Mouse (Mus musculus): ENCODE data around the gene Dync2h1.
A peak's percentile ranks its signal among the peaks of the same experiment; 100 is the strongest.
"Not testable (repeated sequence)": the region's sequence is repeated elsewhere in the genome, so short reads cannot be mapped to it uniquely, and the experiment has no call there.

Dync2h1 gene

DNA sequence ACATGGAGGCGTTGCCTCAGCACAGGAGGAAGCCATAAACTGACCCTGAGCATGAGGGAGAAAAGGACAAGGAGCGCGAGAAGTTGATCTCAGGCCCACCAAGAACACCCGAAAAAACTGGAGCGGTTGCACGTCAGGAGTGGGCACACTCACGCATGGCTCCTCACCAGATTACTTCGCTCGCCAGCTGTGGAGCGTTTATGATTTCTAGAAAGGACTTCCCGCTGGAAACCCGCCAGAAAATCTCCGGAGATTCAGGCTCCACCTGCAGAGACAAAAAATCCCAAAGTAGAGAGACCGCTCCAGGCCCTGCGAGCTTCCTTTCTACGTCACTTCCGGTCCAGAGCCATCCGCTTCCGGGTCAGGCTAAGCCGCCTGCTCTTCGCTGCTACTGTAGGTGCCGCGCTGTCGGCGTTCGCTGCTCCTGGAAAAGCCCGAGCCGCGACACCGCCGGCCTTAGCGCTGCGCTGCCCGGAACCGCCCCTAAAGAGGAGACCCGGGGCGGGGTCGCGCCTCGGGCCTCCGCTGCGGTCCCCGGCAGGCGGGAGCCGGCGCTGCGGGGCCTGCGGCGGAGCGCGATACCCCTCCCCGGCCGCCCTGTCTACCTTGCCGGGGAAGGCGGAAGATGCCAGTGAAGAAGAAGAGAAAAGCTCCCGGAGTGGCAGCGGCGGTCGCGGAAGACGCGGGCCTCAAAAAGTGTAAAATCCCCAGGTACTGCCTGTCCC, at the start of gene Dync2h1, which contains the start of gene Dcun1d5:
TSS of gene Dync2h1 (minus strand) at position 275 of the 725 bp plus-strand sequence.
TSS of gene Dcun1d5 (plus strand) at position 349 of the 725 bp plus-strand sequence.
- DNase-seq (ENCODE audit: low spot score), result peak; percentile 96

GRCm38 (mm10) chr9:7221460-7221859, 37.2 kb upstream of the Dync2h1 start:
- no peak for DNase-seq (ENCODE audit: low spot score)

DNA sequence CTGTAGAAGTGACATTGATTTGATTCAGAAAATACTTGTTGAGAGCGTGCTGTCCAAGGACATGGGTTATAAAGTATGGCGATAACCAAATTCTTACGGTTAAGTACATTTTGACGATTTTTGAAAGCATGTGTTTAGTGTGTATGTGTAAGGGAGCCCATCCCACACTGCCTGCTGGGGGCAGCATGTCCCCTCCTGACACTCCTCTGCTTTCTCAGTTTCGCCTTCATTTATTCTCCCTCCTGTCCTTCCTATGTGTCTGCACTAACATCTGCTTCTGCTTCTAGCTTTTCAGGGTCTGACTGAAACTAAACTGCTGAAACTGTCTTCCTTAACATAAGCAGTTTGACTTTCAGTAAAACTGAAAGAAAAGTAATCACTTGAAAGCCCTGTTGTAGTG, 36.8 kb upstream of the Dync2h1 start:
- no peak for DNase-seq (ENCODE audit: low spot score)

- DNase-seq (ENCODE audit: low spot score), result no peak
Observed at GRCm38 (mm10) chr9:7216240-7216639, 32.0 kb upstream of the Dync2h1 start.

DNA sequence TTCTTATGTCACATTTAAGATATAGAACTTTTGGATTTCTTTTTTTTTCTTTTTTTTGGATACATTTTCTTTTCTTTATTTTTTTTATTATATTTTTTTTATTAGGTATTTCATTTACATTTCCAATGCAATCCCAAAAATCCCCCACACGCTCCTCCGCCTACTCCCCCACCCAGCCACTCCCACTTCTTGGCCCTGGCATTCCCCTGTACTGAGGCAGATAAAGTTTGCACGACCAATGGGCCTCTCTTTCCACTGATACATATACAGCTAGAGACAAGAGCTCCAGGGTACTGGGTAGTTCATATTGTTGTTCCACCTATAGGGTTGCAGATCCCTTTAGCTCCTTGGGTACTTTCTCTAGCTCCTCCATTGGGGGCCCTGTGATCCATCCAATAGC, 6.4 kb upstream of the Dync2h1 start:
- not testable (repeated sequence) for DNase-seq (ENCODE audit: low spot score)

DNA sequence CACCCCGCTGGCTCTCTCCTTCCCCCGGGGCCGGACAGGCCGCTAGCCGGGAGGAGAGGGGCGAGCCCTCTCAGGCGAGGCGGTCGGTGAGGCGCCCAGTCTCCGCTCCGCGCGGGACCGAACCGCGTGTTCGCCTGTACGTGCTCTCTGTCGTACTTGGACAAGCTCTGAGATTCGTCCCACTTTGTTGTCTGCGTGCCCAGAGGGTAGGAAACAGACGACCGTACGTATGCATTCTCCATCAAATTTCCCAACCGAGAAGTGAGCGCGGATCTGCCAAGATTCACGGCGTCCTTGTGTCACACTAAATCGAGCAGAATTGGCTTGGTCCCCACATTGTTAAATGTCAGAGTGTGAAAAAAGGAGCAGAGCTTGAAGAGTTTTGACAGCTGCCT, 648 bp upstream of the Dync2h1 start:
- peak; percentile 18 for DNase-seq (ENCODE audit: low spot score)

DNA sequence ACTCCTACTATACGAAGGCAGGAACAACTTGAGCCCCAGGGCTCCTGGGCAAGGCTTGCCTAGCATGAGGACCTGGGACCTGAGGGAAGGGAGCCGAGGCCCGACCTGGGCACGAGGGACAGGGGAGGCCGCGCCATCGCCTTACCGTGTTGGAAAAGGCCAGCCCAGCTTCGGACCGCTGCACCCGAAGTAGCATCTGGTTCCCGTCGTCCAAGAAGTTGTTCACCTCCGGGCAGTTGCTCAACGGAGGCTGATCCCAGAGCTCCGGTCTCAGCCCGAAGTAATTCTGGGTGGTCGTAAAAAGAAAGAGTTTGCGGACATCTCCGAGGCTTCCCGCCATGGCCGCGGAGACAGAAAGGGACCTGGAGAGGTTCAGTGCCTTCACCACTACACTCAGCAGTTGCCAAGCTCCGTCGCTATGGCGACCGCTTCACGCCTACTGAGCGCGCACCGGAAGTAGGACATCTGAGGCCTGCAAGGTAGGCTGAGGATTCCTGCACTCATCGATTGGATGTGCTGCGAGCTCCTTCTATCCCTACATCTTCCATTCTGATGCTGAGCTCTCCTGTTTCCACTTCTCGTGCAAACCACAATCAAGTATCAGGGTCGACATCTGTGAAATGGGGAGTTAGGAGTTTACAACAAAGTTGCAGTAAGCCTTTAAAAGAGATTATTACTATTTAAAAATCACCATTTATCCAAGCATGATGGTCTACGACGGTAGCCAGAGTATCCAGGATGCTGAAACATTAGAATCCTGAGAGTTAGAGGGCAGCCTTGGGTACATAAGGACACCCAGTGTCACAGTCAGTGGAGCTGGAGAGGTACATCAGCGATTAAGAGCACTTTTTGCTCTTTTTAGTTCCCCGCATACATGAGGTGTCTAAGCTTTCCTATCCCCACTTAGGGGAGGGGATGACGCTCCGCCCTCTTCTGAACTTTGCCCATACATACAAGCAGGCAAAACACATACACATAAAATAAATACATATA, 7.3 kb downstream of the Dync2h1 start:
- peak; percentile 88 for DNase-seq (ENCODE audit: low spot score)

- DNase-seq (ENCODE audit: low spot score), result no peak
Observed at GRCm38 (mm10) chr9:7173756-7174155, 10.5 kb downstream of the Dync2h1 start.

GRCm38 (mm10) chr9:7167339-7167998, 16.8 kb downstream of the Dync2h1 start:
- DNase-seq (ENCODE audit: low spot score), result no peak

GRCm38 (mm10) chr9:7160688-7161087, 23.6 kb downstream of the Dync2h1 start:
- no peak for DNase-seq (ENCODE audit: low spot score)

DNA sequence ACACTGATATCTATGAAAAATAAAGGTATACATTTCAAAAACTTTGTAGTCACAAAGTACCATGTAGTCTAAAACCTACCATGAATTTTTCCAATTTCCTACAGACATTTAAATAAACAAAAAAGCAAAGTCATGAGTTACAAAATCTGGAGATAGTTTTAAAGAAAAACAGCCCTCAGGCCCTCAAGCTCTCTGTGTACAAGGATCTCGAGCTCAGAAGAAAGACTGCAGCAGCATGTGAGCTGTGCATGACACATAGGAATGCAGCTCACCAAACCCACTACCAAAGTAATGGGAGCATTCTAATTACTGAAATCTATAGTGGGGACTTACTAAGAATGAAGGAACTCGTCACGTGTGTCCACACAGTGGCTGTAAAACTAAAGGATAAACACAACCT, 24.5 kb downstream of the Dync2h1 start:
- no peak for DNase-seq (ENCODE audit: low spot score)

- DNase-seq (ENCODE audit: low spot score), result no peak
Observed at GRCm38 (mm10) chr9:7158605-7159004, 25.6 kb downstream of the Dync2h1 start.

DNA sequence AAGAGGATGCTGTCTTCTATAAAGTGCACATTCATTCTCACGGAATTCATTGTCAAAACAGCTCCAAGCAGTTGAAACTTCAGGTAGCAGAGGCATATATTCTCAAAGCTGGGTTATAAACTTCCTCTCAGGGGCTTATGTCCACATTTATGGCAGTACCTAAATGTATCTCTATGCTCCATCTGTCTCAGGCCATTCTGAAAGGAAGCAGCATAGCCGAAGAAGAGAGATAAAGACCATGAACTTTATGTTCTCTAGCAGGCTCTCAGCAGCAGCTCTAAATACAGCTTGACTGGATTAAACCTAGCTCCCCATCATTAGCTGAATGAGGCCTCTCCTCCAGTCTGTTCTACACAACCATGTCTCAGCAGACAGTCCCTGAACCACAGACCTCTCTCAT, 29.9 kb downstream of the Dync2h1 start:
- no peak for DNase-seq (ENCODE audit: low spot score)

- DNase-seq (ENCODE audit: low spot score), result no peak
Observed at GRCm38 (mm10) chr9:7122863-7123262, 61.4 kb downstream of the Dync2h1 start.

GRCm38 (mm10) chr9:7110166-7110565, 74.1 kb downstream of the Dync2h1 start:
- DNase-seq (ENCODE audit: low spot score), result no peak

GRCm38 (mm10) chr9:7101361-7101760, 82.9 kb downstream of the Dync2h1 start:
- DNase-seq (ENCODE audit: low spot score), result no peak

DNA sequence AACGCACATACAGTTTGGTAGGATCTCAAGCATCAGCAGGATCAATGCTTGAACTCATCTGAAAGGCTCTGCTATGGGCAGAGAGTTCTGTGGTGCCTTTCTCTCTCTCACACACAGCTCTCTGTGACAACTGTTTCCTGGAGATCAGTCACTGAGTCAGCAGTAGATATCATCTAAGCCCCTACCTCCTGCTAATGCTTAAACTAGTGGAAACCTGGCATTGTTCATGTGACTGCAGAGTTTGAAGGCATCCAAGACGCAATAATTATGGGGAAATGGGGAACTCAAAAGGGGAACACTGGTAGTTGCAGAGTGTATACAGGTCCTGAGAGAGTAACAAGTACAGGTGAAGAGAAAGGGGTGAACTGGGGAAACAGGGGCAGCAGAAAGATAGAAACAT, 109.6 kb downstream of the Dync2h1 start:
- DNase-seq (ENCODE audit: low spot score), result no peak

GRCm38 (mm10) chr9:7070846-7071245, 113.4 kb downstream of the Dync2h1 start:
- DNase-seq (ENCODE audit: low spot score), result no peak

- DNase-seq (ENCODE audit: low spot score), result no peak
Observed at GRCm38 (mm10) chr9:7050588-7050987, 133.7 kb downstream of the Dync2h1 start.

- no peak for DNase-seq (ENCODE audit: low spot score)
Observed at GRCm38 (mm10) chr9:7042635-7043273, 141.5 kb downstream of the Dync2h1 start.

- no peak for DNase-seq (ENCODE audit: low spot score)
Observed at GRCm38 (mm10) chr9:7041231-7041630, 143.0 kb downstream of the Dync2h1 start.

- DNase-seq (ENCODE audit: low spot score), result no peak
Observed at GRCm38 (mm10) chr9:7032553-7032952, 151.7 kb downstream of the Dync2h1 start.
